Mouse (Mus musculus): Measurements from ENCODE around the gene Adcy9. TPM values are rescaled to one million over a fixed set of nuclear protein-coding genes. Genes with fewer than 3 reads are reported as not detected.

Gene Adcy9
- polyA plus RNA-seq (2016; fragmentation: Nextera tagmentation; extraction: Ambion mirVana): 2.2 and 2.7 TPM in 2 replicates

GRCm38 (mm10) chr16:4420298-4421054 is at the start of gene Adcy9:
TSS of gene Adcy9 (minus strand) at chr16:4420498.
- WGBS: 1% methylated on average over 49 of the region's 64 CpGs
- Histone ChIP-seq H3K9me3 (no peaks in the 10 kb centered on the region), H3K9ac (replicated peaks) (peak within 1 kb of the TSS; percentile 75), H3K4me3 (peak within 1 kb of the TSS; percentile 76), H3K4me1 (peaks cover 24% of the 10 kb centered on the region), H3K27me3 (peaks cover 27% of the 10 kb centered on the region), H3K36me3 (no peaks in the 10 kb centered on the region), H3K27ac (replicated peaks) (peak within 1 kb of the TSS; percentile 75), H3K4me2 (replicated peaks) (peak within 1 kb of the TSS; percentile 88)
- ATAC-seq (ENCODE audit: low FRiP score, low read depth): peak; percentile 94

DNA sequence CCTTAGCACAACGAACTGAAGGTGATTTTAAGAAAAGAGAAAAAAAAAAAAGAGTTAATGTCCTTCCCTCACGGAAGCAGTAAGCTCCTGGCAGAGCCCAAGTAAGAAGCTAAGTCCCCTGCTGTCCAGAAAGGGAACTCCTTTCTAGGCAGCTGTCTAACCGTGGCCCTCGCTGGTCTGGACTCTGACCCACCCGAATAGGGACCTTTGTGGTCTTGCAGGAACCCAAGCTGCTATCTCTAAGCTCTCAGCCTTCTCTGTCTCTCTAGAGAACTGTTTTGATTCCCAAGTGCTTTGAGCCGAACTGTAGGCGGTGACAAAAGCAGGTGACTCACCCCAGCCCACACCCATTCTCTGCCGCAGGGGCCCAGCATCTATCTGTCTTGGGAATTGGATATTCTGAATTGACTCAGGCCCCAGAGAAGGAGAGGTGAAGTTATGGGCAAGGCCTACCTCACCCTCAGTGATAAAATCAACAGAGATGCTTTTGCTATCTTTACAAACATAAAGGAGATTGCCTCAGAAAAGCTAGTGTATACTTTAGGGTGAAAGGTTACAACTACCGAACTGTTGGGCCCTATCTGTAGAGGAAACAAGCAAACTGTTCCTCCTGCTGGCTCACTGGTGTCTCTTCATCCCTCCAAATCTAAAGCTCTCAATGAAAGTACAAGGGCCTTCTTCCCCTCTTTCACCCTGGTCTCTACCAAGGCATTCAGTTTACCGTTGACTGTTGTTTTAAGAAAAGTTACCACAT is 49.5 kb upstream of the Adcy9 start:
- no peak overlapping the region for H3K9ac ChIP-seq (replicated peaks)
- H3K4me2 ChIP-seq (replicated peaks): no peak overlapping the region
- no peaks in the 10 kb centered on the region for H3K27me3 ChIP-seq
- 73% methylated on average over 10 of the region's 10 CpGs for WGBS
- no peaks in the 10 kb centered on the region for H3K9me3 ChIP-seq
- H3K4me3 ChIP-seq: no peak overlapping the region
- no peaks in the 10 kb centered on the region for H3K36me3 ChIP-seq
- ATAC-seq (ENCODE audit: low FRiP score, low read depth): no peak
- H3K4me1 ChIP-seq: peaks cover 5% of the 10 kb centered on the region; the same call in 1 of the 2 replicates
- no peak overlapping the region for H3K27ac ChIP-seq (replicated peaks)

DNA sequence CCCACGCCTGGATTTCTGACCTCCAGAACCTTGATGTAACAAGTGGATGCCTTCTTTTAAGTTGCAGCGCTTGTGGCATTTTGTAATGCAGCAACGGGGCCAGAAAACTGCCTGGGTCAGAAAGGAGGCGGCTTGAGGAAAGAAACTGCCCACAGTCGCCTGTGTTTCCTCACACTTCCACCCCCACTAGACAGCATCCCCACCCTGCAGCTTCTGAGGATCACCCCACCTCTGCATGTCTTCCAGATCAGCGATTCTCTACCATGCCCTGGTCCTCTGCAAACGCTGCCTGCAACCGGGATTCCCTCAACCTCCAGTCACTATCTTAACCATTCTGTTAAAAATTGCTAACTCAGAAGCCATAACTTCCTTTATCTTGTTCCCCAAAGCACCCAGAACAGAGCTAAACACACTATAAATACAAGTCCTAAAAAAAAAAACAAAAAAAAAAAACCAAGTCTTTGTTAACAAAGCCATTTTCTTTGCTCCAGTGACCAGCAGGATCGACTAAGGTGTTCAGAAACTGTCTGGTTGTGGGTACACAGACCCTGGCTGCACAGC is 44.3 kb upstream of the Adcy9 start:
- Histone ChIP-seq H3K27me3 (peaks cover 4% of the 10 kb centered on the region; the same call in 1 of the 2 replicates), H3K36me3 (no peaks in the 10 kb centered on the region), H3K27ac (replicated peaks) (no peak overlapping the region), H3K9me3 (no peaks in the 10 kb centered on the region), H3K4me2 (replicated peaks) (no peak overlapping the region), H3K9ac (replicated peaks) (no peak overlapping the region), H3K4me1 (no peaks in the 10 kb centered on the region), H3K4me3 (no peak overlapping the region)
- 79% methylated on average over 9 of the region's 9 CpGs for WGBS
- ATAC-seq (ENCODE audit: low FRiP score, low read depth): no peak

DNA sequence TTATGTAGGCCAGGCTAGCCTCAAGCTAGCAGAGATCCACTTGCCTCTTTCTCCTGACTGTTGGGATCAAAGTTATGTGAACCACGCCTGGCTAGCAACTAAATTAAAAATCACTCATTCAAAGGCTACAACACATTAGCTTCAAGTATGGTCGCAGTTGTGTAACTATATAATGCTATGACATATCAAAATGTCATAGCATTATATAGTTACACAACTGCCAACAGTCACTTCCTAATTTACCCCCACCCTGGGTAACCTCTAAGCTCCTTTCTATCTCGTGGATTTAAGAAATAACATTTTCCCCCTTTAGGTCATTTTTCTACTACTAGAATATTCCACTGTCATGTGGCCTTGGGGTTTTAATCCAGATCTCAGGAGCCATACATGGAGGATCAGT is 37.6 kb upstream of the Adcy9 start:
- 82% methylated on average over 3 of the region's 3 CpGs for WGBS
- Histone ChIP-seq H3K9me3 (no peaks in the 10 kb centered on the region), H3K4me1 (no peaks in the 10 kb centered on the region), H3K9ac (replicated peaks) (no peak overlapping the region), H3K4me3 (no peak overlapping the region), H3K36me3 (no peaks in the 10 kb centered on the region), H3K4me2 (replicated peaks) (no peak overlapping the region), H3K27ac (replicated peaks) (no peak overlapping the region), H3K27me3 (no peaks in the 10 kb centered on the region)
- ATAC-seq (ENCODE audit: low FRiP score, low read depth): no peak

GRCm38 (mm10) chr16:4456391-4456790 is 36.1 kb upstream of the Adcy9 start:
- no peak overlapping the region for H3K27ac ChIP-seq (replicated peaks)
- no peak overlapping the region for H3K4me2 ChIP-seq (replicated peaks)
- WGBS: 92% methylated on average over 5 of the region's 5 CpGs
- H3K9ac ChIP-seq (replicated peaks): no peak overlapping the region
- no peak for ATAC-seq (ENCODE audit: low FRiP score, low read depth)
- H3K4me3 ChIP-seq: no peak overlapping the region
- no peaks in the 10 kb centered on the region for H3K27me3 ChIP-seq
- no peaks in the 10 kb centered on the region for H3K36me3 ChIP-seq
- H3K9me3 ChIP-seq: no peaks in the 10 kb centered on the region
- H3K4me1 ChIP-seq: no peaks in the 10 kb centered on the region

DNA sequence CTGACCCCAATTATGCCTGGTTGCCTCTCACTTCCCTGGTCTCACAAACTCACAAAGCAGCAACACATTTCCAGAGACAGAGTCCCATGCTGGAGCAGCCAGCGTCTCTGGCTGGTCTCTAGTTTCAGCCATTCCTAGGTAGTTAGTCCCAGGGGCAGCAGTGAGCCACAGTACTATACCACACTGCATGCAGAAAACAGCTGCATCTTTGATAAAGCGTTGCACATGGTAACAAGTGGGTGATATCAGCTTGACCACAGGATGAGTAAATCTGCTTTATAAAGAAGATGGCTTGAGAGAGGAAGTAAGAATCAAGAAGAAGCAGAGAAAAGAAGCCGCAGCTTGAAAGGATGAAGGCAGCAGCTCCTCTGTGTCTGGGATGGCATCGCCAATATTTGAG is 35.4 kb upstream of the Adcy9 start:
- no peaks in the 10 kb centered on the region for H3K4me1 ChIP-seq
- no peak overlapping the region for H3K9ac ChIP-seq (replicated peaks)
- WGBS: 90% methylated on average over 4 of the region's 4 CpGs
- H3K36me3 ChIP-seq: no peaks in the 10 kb centered on the region
- H3K4me3 ChIP-seq: no peak overlapping the region
- H3K27ac ChIP-seq (replicated peaks): no peak overlapping the region
- no peak overlapping the region for H3K4me2 ChIP-seq (replicated peaks)
- no peak for ATAC-seq (ENCODE audit: low FRiP score, low read depth)
- no peaks in the 10 kb centered on the region for H3K9me3 ChIP-seq
- no peaks in the 10 kb centered on the region for H3K27me3 ChIP-seq

DNA sequence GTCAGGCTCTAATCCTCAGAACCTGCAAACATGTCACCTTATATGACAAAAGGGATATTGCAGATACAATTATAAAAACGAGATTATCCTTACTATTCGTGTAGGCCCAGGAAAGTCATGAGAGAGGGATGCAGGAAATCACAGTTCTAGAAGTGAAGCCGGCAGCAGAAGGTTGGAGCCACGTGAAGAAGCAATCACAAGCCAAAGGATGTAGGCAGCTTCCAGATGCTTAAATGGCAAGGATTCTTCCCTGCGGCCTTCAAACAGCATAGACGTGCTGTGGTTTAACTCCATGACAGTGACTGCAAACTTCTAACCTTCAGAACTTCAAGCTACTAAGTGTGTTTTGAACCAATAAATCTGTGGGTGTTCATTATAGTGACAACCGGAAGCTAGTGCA is 34.3 kb upstream of the Adcy9 start:
- no peak for ATAC-seq (ENCODE audit: low FRiP score, low read depth)
- H3K36me3 ChIP-seq: no peaks in the 10 kb centered on the region
- H3K27ac ChIP-seq (replicated peaks): no peak overlapping the region
- H3K4me3 ChIP-seq: no peak overlapping the region
- H3K4me2 ChIP-seq (replicated peaks): no peak overlapping the region
- no peak overlapping the region for H3K9ac ChIP-seq (replicated peaks)
- H3K4me1 ChIP-seq: no peaks in the 10 kb centered on the region
- WGBS: 87% methylated on average over 7 of the region's 7 CpGs
- no peaks in the 10 kb centered on the region for H3K27me3 ChIP-seq
- H3K9me3 ChIP-seq: no peaks in the 10 kb centered on the region

- H3K27ac ChIP-seq (replicated peaks): no peak overlapping the region
- H3K4me2 ChIP-seq (replicated peaks): no peak overlapping the region
- no peaks in the 10 kb centered on the region for H3K36me3 ChIP-seq
- H3K9ac ChIP-seq (replicated peaks): no peak overlapping the region
- H3K4me1 ChIP-seq: no peaks in the 10 kb centered on the region
- no peaks in the 10 kb centered on the region for H3K27me3 ChIP-seq
- 93% methylated on average over 6 of the region's 6 CpGs for WGBS
- no peak overlapping the region for H3K4me3 ChIP-seq
- no peaks in the 10 kb centered on the region for H3K9me3 ChIP-seq
- ATAC-seq (ENCODE audit: low FRiP score, low read depth): no peak
Measured at GRCm38 (mm10) chr16:4449418-4449817, 29.1 kb upstream of the Adcy9 start.

DNA sequence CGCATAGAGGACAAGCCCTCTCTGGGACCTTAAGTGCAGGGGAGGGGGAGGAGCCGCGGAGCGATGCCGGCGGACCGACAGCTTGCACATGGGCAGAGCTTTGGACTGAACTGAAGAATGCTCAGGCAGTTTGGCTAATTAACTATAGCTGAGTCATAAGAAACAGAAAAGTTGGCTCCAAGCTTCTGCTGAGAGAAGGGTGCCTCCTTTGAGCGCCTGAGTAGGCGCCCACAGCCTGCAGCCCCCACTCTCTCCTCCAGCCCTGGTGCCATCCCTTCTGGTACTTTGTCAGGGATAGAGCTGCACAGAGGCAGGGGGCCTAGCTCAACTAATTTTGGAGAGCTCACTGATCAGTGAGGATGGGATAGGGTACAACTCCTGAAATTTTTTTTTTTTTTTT is 27.9 kb upstream of the Adcy9 start:
- no peaks in the 10 kb centered on the region for H3K9me3 ChIP-seq
- H3K27ac ChIP-seq (replicated peaks): no peak overlapping the region
- H3K4me1 ChIP-seq: no peaks in the 10 kb centered on the region
- no peak for ATAC-seq (ENCODE audit: low FRiP score, low read depth)
- no peak overlapping the region for H3K9ac ChIP-seq (replicated peaks)
- no peaks in the 10 kb centered on the region for H3K36me3 ChIP-seq
- H3K4me2 ChIP-seq (replicated peaks): no peak overlapping the region
- H3K4me3 ChIP-seq: no peak overlapping the region
- 58% methylated on average over 9 of the region's 9 CpGs for WGBS
- H3K27me3 ChIP-seq: no peaks in the 10 kb centered on the region

DNA sequence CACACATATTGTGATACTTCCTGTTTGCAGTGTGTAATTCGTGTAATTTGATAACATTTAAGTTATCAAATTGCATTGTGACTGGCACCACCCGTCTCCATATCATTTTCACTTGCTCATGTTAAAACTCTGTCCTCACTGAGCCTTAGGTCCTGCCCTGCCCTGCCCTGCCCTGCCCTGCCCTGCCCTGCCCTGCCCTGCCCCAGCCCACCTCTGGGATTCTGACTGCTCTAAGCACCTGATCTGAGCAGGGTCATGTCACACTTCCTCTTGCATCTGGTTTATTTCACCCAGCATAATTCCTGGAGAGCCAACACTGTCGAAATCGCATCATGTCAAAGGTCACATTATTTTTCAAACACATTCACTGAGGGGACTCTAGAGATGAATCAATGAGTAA is 26.1 kb upstream of the Adcy9 start:
- Histone ChIP-seq H3K4me2 (replicated peaks) (no peak overlapping the region), H3K27ac (replicated peaks) (no peak overlapping the region), H3K9ac (replicated peaks) (no peak overlapping the region), H3K9me3 (no peaks in the 10 kb centered on the region), H3K36me3 (no peaks in the 10 kb centered on the region), H3K4me1 (no peaks in the 10 kb centered on the region), H3K4me3 (no peak overlapping the region), H3K27me3 (no peaks in the 10 kb centered on the region)
- 78% methylated on average over 4 of the region's 4 CpGs for WGBS
- ATAC-seq (ENCODE audit: low FRiP score, low read depth): no peak

DNA sequence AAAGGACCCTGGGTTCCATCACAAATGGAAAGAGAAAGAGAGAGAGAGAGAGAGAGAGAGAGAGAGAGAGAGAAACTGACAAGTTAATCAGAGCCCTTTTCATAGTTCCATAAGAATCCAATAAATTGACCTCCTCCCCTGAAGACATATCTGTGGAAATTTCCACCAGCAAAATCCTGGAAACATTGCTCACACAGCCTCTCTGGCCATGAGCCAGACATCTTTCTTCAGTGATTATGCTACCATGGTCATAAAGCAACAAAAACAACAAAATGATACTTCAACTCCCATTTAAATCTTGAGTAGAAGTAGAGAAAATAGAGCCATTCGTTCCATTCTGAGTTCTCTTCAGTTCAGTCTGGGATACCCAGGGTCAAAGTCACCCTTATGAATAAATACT is 24.1 kb upstream of the Adcy9 start:
- H3K27ac ChIP-seq (replicated peaks): no peak overlapping the region
- H3K4me1 ChIP-seq: no peaks in the 10 kb centered on the region
- H3K9me3 ChIP-seq: no peaks in the 10 kb centered on the region
- H3K9ac ChIP-seq (replicated peaks): no peak overlapping the region
- 87% methylated on average over 1 of the region's 1 CpGs for WGBS
- H3K4me3 ChIP-seq: no peak overlapping the region
- no peak overlapping the region for H3K4me2 ChIP-seq (replicated peaks)
- no peak for ATAC-seq (ENCODE audit: low FRiP score, low read depth)
- H3K36me3 ChIP-seq: no peaks in the 10 kb centered on the region
- H3K27me3 ChIP-seq: no peaks in the 10 kb centered on the region

GRCm38 (mm10) chr16:4439302-4440066 is 19.2 kb upstream of the Adcy9 start:
- Histone ChIP-seq H3K4me2 (replicated peaks) (no peak overlapping the region), H3K9ac (replicated peaks) (no peak overlapping the region), H3K27me3 (no peaks in the 10 kb centered on the region), H3K9me3 (no peaks in the 10 kb centered on the region), H3K4me3 (no peak overlapping the region), H3K36me3 (no peaks in the 10 kb centered on the region), H3K27ac (replicated peaks) (no peak overlapping the region), H3K4me1 (no peaks in the 10 kb centered on the region)
- no peak for ATAC-seq (ENCODE audit: low FRiP score, low read depth)
- 79% methylated on average over 10 of the region's 10 CpGs for WGBS
